Mouse (Mus musculus) embryo, embryonic 10.5 days (tissue): Measurements from ENCODE around the gene Taf12.

ENCODE experiments used
- DNase-seq: peaks from one replicate; pipeline ENCODE4 v3.0.0-alpha.2; 2015; ENCODE audit warnings: low spot score

Taf12 gene

GRCm38 (mm10) chr4:132311209-132311608 lies 37.0 kb downstream of the Taf12 start:
- DNase-seq, result no peak

GRCm38 (mm10) chr4:132311801-132312200 lies 37.6 kb downstream of the Taf12 start:
- no peak for DNase-seq

- DNase-seq, result no peak
Observed at GRCm38 (mm10) chr4:132312627-132313026, 38.5 kb downstream of the Taf12 start.

- DNase-seq, result no peak
Observed at GRCm38 (mm10) chr4:132315711-132316110, 41.5 kb downstream of the Taf12 start.

- DNase-seq, result no peak
Observed at GRCm38 (mm10) chr4:132326481-132326880, 52.3 kb downstream of the Taf12 start.

GRCm38 (mm10) chr4:132328391-132328982 lies 54.3 kb downstream of the Taf12 start:
- DNase-seq, result no peak

GRCm38 (mm10) chr4:132329115-132329834 lies 55.1 kb downstream of the Taf12 start, which contains the start of gene Trnau1ap:
Gene Trnau1ap, minus strand, starts transcription at chr4:132329538.
- DNase-seq, result peak; percentile 96

- DNase-seq, result no peak
Observed at GRCm38 (mm10) chr4:132329835-132330354, 55.7 kb downstream of the Taf12 start.

- no peak for DNase-seq
Observed at GRCm38 (mm10) chr4:132331960-132332359, 57.8 kb downstream of the Taf12 start.

- no peak for DNase-seq
Observed at GRCm38 (mm10) chr4:132332880-132333279, 58.7 kb downstream of the Taf12 start.

- no peak for DNase-seq
Observed at GRCm38 (mm10) chr4:132338943-132339342, 64.8 kb downstream of the Taf12 start.

- no peak for DNase-seq
Observed at GRCm38 (mm10) chr4:132341451-132341850, 67.3 kb downstream of the Taf12 start.

GRCm38 (mm10) chr4:132344403-132345134 lies 70.4 kb downstream of the Taf12 start:
- DNase-seq, result peak; percentile 47
